Mouse (Mus musculus) embryonic facial prominence, embryonic 11.5 days (tissue): Measurements from ENCODE around the gene 2300009A05Rik. TPM values are rescaled to one million over a fixed set of nuclear protein-coding genes. Genes with fewer than 3 reads are reported as not detected.

Experiments used
- ATAC-seq: fragments of 200-750 bp; cut with Nextera tagmentation; replicated peaks from 2 replicates; pipeline ENCODE4 v1.8.0; 2017; ENCODE audit warnings: low read depth; ENCODE audit not compliant: insufficient number of reproducible peaks, low FRiP score, low TSS enrichment
- DNase-seq: peaks from one replicate; pipeline ENCODE4 v3.0.0-alpha.2; 2015; ENCODE audit warnings: low spot score
- H3K27ac ChIP-seq: fragments of 300-500 bp; sonication (generic); replicated peaks from 2 replicates; pipeline ENCODE4 v1.5.1; 2014; ENCODE audit warnings: mild to moderate bottlenecking, low read depth, low read length, control low read depth
- H3K27me3 ChIP-seq: fragments of 300-500 bp; sonication (generic); 2 replicates; pipeline ENCODE4 v1.6.1; 2014; ENCODE audit warnings: mild to moderate bottlenecking, low read length, moderate library complexity, mixed read lengths; ENCODE audit not compliant: control insufficient read depth, insufficient read depth
- H3K36me3 ChIP-seq: fragments of 300-500 bp; sonication (generic); replicated peaks from 2 replicates; pipeline ENCODE4 v1.6.1; 2014; ENCODE audit warnings: low read depth, mild to moderate bottlenecking, low read length, moderate library complexity, mixed read lengths; ENCODE audit not compliant: control insufficient read depth, insufficient read depth
- H3K4me1 ChIP-seq: fragments of 300-500 bp; sonication (generic); 2 replicates; pipeline ENCODE4 v1.6.1; 2014; ENCODE audit warnings: low read length, mixed read lengths; ENCODE audit not compliant: control insufficient read depth, insufficient read depth
- H3K4me2 ChIP-seq: fragments of 300-500 bp; sonication (generic); 2 replicates; pipeline ENCODE4 v1.6.1; 2014; ENCODE audit warnings: low read depth, mild to moderate bottlenecking, control low read depth, low read length, moderate library complexity
- H3K4me3 ChIP-seq: fragments of 300-500 bp; sonication (generic); 2 replicates; pipeline ENCODE4 v1.5.1; 2014; ENCODE audit warnings: low read depth, low read length, control low read depth
- H3K9ac ChIP-seq: fragments of 300-500 bp; sonication (generic); replicated peaks from 2 replicates; pipeline ENCODE4 v1.6.1; 2014; ENCODE audit warnings: mild to moderate bottlenecking, control low read depth, low read length
- H3K9me3 ChIP-seq: fragments of 300-500 bp; sonication (generic); replicated peaks from 2 replicates; pipeline ENCODE4 v1.6.1; 2016; ENCODE audit warnings: mild to moderate bottlenecking, low read length, inconsistent platforms, mixed read lengths; ENCODE audit not compliant: control insufficient read depth
- whole genome bisulfite sequencing: fragments of 180-500 bp; shearing (Covaris S2); extraction: QIAGEN DNeasy Blood & Tissue Kit; methylation state at CpG from one replicate; pipeline ENCODE4 v1.1.7; 2014; 5-methylcytosine and 5-hydroxymethylcytosine counted together
- polyA plus RNA-seq: library from polyadenylated mRNA; unstranded; fragments of >200 nt; fragmentation: Nextera tagmentation; extraction: Ambion mirVana; gene quantifications from 2 replicates; pipeline ENCODE4 v1.2.1, GENCODE M21; 2014

2300009A05Rik gene
- 37.3 and 37.7 TPM in 2 replicates for polyA plus RNA-seq

- Histone ChIP-seq H3K9me3 (no peaks in the 10 kb centered on the region), H3K4me3 (peak within 1 kb of the TSS; percentile 77), H3K27me3 (no peaks in the 10 kb centered on the region), H3K27ac (peak within 1 kb of the TSS; percentile 66), H3K9ac (peak within 1 kb of the TSS; percentile 85), H3K4me2 (peak within 1 kb of the TSS; percentile 72), H3K4me1 (peaks cover 3% of the 10 kb centered on the region; the same call in 1 of the 2 replicates), H3K36me3 (no peaks in the 10 kb centered on the region)
- ATAC-seq: peak; percentile 98
- DNase-seq: peak; percentile 91
- WGBS: under 1% methylated on average over 72 of the region's 74 CpGs
Measured at GRCm38 (mm10) chr9:63398611-63399462, at the start of gene 2300009A05Rik. 2300009A05Rik (minus strand) TSS chr9:63399246.

- Histone ChIP-seq H3K4me3 (no peak overlapping the region), H3K4me1 (no peaks in the 10 kb centered on the region), H3K27ac (no peak overlapping the region), H3K4me2 (no peak overlapping the region), H3K36me3 (no peaks in the 10 kb centered on the region), H3K27me3 (no peaks in the 10 kb centered on the region), H3K9ac (no peak overlapping the region), H3K9me3 (no peaks in the 10 kb centered on the region)
- WGBS: 62% methylated on average over 6 of the region's 6 CpGs
- no peak for ATAC-seq
- DNase-seq: no peak
Measured at GRCm38 (mm10) chr9:63443695-63444094, 44.6 kb upstream of the 2300009A05Rik start.

GRCm38 (mm10) chr9:63430652-63431051 lies 31.6 kb upstream of the 2300009A05Rik start:
- ATAC-seq (no peak), DNase-seq (no peak)
- Histone ChIP-seq H3K9ac (no peak overlapping the region), H3K27me3 (no peaks in the 10 kb centered on the region), H3K4me2 (no peak overlapping the region), H3K27ac (no peak overlapping the region), H3K36me3 (no peaks in the 10 kb centered on the region), H3K4me3 (no peak overlapping the region), H3K9me3 (no peaks in the 10 kb centered on the region), H3K4me1 (no peaks in the 10 kb centered on the region)
- 69% methylated on average over 1 of the region's 1 CpGs for WGBS

DNA sequence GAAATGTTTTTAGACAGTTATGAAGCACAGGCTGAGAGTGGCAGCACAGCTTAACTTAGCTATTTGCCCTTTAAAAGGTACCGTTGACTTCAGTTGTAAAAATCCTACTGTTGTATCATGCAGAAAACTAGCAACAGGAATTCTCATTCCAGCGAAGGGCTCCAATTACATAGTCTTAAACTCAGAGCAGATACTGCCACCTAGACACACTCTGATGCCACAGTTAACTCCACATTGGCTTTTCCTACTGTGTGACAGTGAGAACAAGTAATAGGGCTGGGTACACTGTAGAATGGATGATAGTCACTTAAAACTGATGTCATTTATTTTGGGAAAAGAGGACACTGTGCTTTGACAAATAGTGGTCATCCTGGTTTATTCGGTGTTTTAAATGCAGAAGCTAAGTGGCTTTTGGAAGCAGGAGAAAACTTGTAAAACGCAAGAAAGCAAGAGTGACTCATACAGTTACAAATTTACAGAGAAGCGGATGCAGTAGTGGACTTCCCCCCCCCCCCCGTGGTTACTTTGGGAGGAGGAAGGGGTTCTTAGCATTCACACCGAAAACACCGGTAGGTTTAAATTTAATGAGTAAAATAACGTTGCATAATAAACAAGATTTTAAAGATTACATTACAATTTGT lies 22.2 kb upstream of the 2300009A05Rik start:
- Histone ChIP-seq H3K27ac (no peak overlapping the region), H3K4me3 (no peak overlapping the region), H3K27me3 (no peaks in the 10 kb centered on the region), H3K36me3 (no peaks in the 10 kb centered on the region), H3K9me3 (no peaks in the 10 kb centered on the region), H3K4me1 (no peaks in the 10 kb centered on the region), H3K4me2 (no peak overlapping the region), H3K9ac (no peak overlapping the region)
- WGBS: 64% methylated on average over 9 of the region's 9 CpGs
- ATAC-seq: no peak
- peak; percentile 54 for DNase-seq

- DNase-seq: peak; percentile 5
- Histone ChIP-seq H3K4me1 (no peaks in the 10 kb centered on the region), H3K27me3 (no peaks in the 10 kb centered on the region), H3K27ac (no peak overlapping the region), H3K4me2 (no peak overlapping the region), H3K4me3 (no peak overlapping the region), H3K36me3 (no peaks in the 10 kb centered on the region), H3K9ac (no peak overlapping the region), H3K9me3 (no peaks in the 10 kb centered on the region)
- 41% methylated on average over 6 of the region's 6 CpGs for WGBS
- no peak for ATAC-seq
Measured at GRCm38 (mm10) chr9:63420396-63420795, 21.4 kb upstream of the 2300009A05Rik start.

- 87% methylated on average over 1 of the region's 1 CpGs for WGBS
- H3K27ac ChIP-seq: no peak overlapping the region
- H3K4me3 ChIP-seq: no peak overlapping the region
- H3K9ac ChIP-seq: no peak overlapping the region
- no peak for ATAC-seq
- no peaks in the 10 kb centered on the region for H3K36me3 ChIP-seq
- H3K9me3 ChIP-seq: no peaks in the 10 kb centered on the region
- H3K4me1 ChIP-seq: peaks cover 3% of the 10 kb centered on the region; the same call in 1 of the 2 replicates
- H3K27me3 ChIP-seq: no peaks in the 10 kb centered on the region
- no peak for DNase-seq
- no peak overlapping the region for H3K4me2 ChIP-seq
Measured at GRCm38 (mm10) chr9:63400176-63400575, 1.1 kb upstream of the 2300009A05Rik start.

DNA sequence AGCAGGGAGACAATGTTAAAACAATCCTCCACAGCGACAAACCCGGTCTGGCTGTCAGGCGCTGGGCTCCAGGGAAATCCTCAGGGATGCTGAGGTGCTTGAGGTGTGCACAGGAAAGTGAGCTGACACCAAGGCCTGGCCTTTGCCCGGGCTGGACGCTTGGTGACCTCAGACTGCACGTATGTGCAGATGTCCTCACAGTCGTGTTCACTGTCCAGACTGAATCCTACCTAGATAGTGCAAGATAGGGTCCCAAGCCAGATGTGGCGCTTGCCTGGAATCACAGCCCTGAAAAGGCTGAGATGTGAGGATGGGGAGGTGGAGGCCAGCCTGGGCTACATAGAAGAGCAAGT lies 393 bp upstream of the 2300009A05Rik start:
- peaks cover 3% of the 10 kb centered on the region; the same call in 1 of the 2 replicates for H3K4me1 ChIP-seq
- no peaks in the 10 kb centered on the region for H3K9me3 ChIP-seq
- no peak overlapping the region for H3K27ac ChIP-seq
- H3K4me2 ChIP-seq: peak overlapping the region; percentile 72
- H3K27me3 ChIP-seq: no peaks in the 10 kb centered on the region
- no peak for DNase-seq
- H3K36me3 ChIP-seq: no peaks in the 10 kb centered on the region
- peak overlapping the region; percentile 77 for H3K4me3 ChIP-seq
- 2% methylated on average over 8 of the region's 8 CpGs for WGBS
- H3K9ac ChIP-seq: peak overlapping the region; percentile 85
- no peak; the same call in 1 of the 2 replicates for ATAC-seq

GRCm38 (mm10) chr9:63395612-63396011 lies 3.4 kb downstream of the 2300009A05Rik start:
- no peak overlapping the region for H3K27ac ChIP-seq
- H3K27me3 ChIP-seq: no peaks in the 10 kb centered on the region
- no peak overlapping the region for H3K4me2 ChIP-seq
- no peaks in the 10 kb centered on the region for H3K9me3 ChIP-seq
- no peaks in the 10 kb centered on the region for H3K36me3 ChIP-seq
- WGBS: 87% methylated on average over 7 of the region's 7 CpGs
- no peak for ATAC-seq
- no peak overlapping the region for H3K4me3 ChIP-seq
- H3K4me1 ChIP-seq: peaks cover 3% of the 10 kb centered on the region; the same call in 1 of the 2 replicates
- no peak for DNase-seq
- H3K9ac ChIP-seq: no peak overlapping the region
